In genomic region chr13:104590097-104590607, GRCm38 (mm10) we compare ENCODE assay signal across 8 mouse cellular contexts.
A peak's percentile ranks its signal among the peaks of the same experiment; 100 is the strongest.
DNase-seq lines count a peak whose midpoint lies in the region; ATAC-seq and TF ChIP-seq lines count a peak whose summit lies in the region.

No protein-coding gene starts in this region.

- no peak for TF ChIP-seq CTCF in kidney, adult 2 months (conservative IDR thresholded peaks at IDR 0.05; ENCODE audit: insufficient read depth, insufficient read length, low read depth, low read length)

- no peaks in the 10 kb centered on the region for H3K9me3 ChIP-seq in kidney, embryonic 15.5 days (replicated peaks)
- H3K9me3 ChIP-seq in neural tube, embryonic 13.5 days, result no peaks in the 10 kb centered on the region

- peaks cover 6% of the 10 kb centered on the region; the same call in 1 of the 2 replicates for H3K4me1 ChIP-seq in kidney, embryonic 15.5 days
- no peaks in the 10 kb centered on the region for H3K4me1 ChIP-seq in kidney, adult 2 months (ENCODE audit: control insufficient read depth, insufficient read depth, low read length)
- H3K4me1 ChIP-seq in neural tube, embryonic 13.5 days (replicated peaks), result peaks cover 7% of the 10 kb centered on the region

- H3K27me3 ChIP-seq in kidney, embryonic 15.5 days, result no peaks in the 10 kb centered on the region
- H3K27me3 ChIP-seq in kidney, adult 2 months (replicated peaks; ENCODE audit: control insufficient read depth, insufficient read depth, low read length), result no peaks in the 10 kb centered on the region
- no peaks in the 10 kb centered on the region; the same call in 1 of the 2 replicates for H3K27me3 ChIP-seq in neural tube, embryonic 13.5 days

- no peak overlapping the region for H3K9ac ChIP-seq in kidney, embryonic 15.5 days
- no peak overlapping the region for H3K9ac ChIP-seq in neural tube, embryonic 13.5 days

- TF ChIP-seq POLR2A in kidney, adult 2 months (IDR thresholded peaks at IDR 0.05; ENCODE audit: low read depth, low read length), result no peak

- no peak overlapping the region for H3K27ac ChIP-seq in kidney, embryonic 15.5 days
- H3K27ac ChIP-seq in kidney, adult 2 months (ENCODE audit: insufficient read depth, low read depth, low read length), result no peak overlapping the region
- no peak overlapping the region for H3K27ac ChIP-seq in neural tube, embryonic 13.5 days (replicated peaks)

- H3K36me3 ChIP-seq in kidney, embryonic 15.5 days, result no peaks in the 10 kb centered on the region
- no peaks in the 10 kb centered on the region for H3K36me3 ChIP-seq in kidney, adult 2 months (ENCODE audit: control insufficient read depth, insufficient read depth, low read length)
- no peaks in the 10 kb centered on the region for H3K36me3 ChIP-seq in neural tube, embryonic 13.5 days

- no peak overlapping the region for H3K4me2 ChIP-seq in kidney, embryonic 15.5 days
- H3K4me2 ChIP-seq in neural tube, embryonic 13.5 days, result no peak overlapping the region

- 49% methylated on average over 11 of the region's 11 CpGs for WGBS in kidney, embryonic 15.5 days
- WGBS in kidney, adult 2 months, result 60% methylated on average over 11 of the region's 11 CpGs
- 48% methylated on average over 11 of the region's 11 CpGs for WGBS in neural tube, embryonic 13.5 days

- no peak for DNase-seq in kidney, adult 2 months
- peak; percentile 64 for DNase-seq in CD4-positive, CD25-positive, alpha-beta regulatory T cell, adult 2 months (ENCODE audit: low read depth, low spot score)
- peak; percentile 9 for DNase-seq in cerebellum, adult 11-12 months
- DNase-seq in induced T-regulatory cell, adult 2 months (ENCODE audit: low read depth), result peak; percentile 38
- no peak for DNase-seq in urinary bladder, postnatal 4 days (ENCODE audit: low spot score in 2 of 2)
- no peak for DNase-seq in gastrocnemius, postnatal 10 days

- 0 out of 2 replicates have a peak, but pooled peaks have one; percentile 25 for ATAC-seq in kidney, embryonic 15.5 days (replicated peaks; ENCODE audit: low FRiP score)
- peak; percentile 46; the same call in 1 of the 2 replicates for ATAC-seq in neural tube, embryonic 13.5 days (ENCODE audit: low read depth)

- no peak overlapping the region for H3K4me3 ChIP-seq in kidney, embryonic 15.5 days (replicated peaks)
- H3K4me3 ChIP-seq in kidney, adult 2 months (ENCODE audit: insufficient read depth, low read depth, low read length), result no peak overlapping the region
- H3K4me3 ChIP-seq in neural tube, embryonic 13.5 days, result no peak overlapping the region

Comparison
In these comparisons a context has a peak if more than half of its experiments do, and no peak if none do; other contexts are left out.
1. DNase-seq: peak in CD4-positive, CD25-positive, alpha-beta regulatory T cell, adult 2 months (single experiment), cerebellum, adult 11-12 months (single experiment) and induced T-regulatory cell, adult 2 months (single experiment); none in kidney, adult 2 months (single experiment), urinary bladder, postnatal 4 days (0 of 2) and gastrocnemius, postnatal 10 days (single experiment).